Mouse (Mus musculus) hindbrain, postnatal 0 days (tissue): ENCODE measurements around the gene Kcnj9. TPM values are rescaled to one million over a fixed set of nuclear protein-coding genes. Genes with fewer than 3 reads are reported as not detected.

Source experiments
- ATAC-seq: fragments of 200-750 bp; cut with Nextera tagmentation; 2 replicates; pipeline ENCODE4 v1.8.0; 2017; ENCODE audit warnings: mild to moderate bottlenecking, moderate TSS enrichment, moderate library complexity
- DNase-seq: peaks from one replicate; pipeline ENCODE4 v3.0.0-alpha.2; 2015; ENCODE audit warnings: low spot score
- H3K27ac ChIP-seq: fragments of 300-500 bp; sonication (generic); 2 replicates; pipeline ENCODE4 v1.5.1; 2014; ENCODE audit warnings: mild to moderate bottlenecking
- H3K27me3 ChIP-seq: fragments of 300-500 bp; sonication (generic); 2 replicates; pipeline ENCODE4 v1.6.1; 2014; ENCODE audit warnings: low read length, mixed read lengths; ENCODE audit not compliant: insufficient read depth
- H3K36me3 ChIP-seq: fragments of 300-500 bp; sonication (generic); 2 replicates; pipeline ENCODE4 v1.6.1; 2014; ENCODE audit warnings: low read length, mixed read lengths; ENCODE audit not compliant: insufficient read depth
- H3K4me1 ChIP-seq: fragments of 300-500 bp; sonication (generic); 2 replicates; pipeline ENCODE4 v1.6.1; 2014; ENCODE audit warnings: antibody characterized with exemption, low read length, mixed read lengths; ENCODE audit not compliant: insufficient read depth
- H3K4me2 ChIP-seq: fragments of 300-500 bp; sonication (generic); 2 replicates; pipeline ENCODE4 v1.6.1; 2014; ENCODE audit warnings: low read depth, mild to moderate bottlenecking, low read length, moderate library complexity, mixed read lengths
- H3K4me3 ChIP-seq: fragments of 300-500 bp; sonication (generic); 2 replicates; pipeline ENCODE4 v1.5.1; 2014; ENCODE audit warnings: low read length
- H3K9ac ChIP-seq: fragments of 300-500 bp; sonication (generic); replicated peaks from 2 replicates; pipeline ENCODE4 v1.6.1; 2014; ENCODE audit warnings: mild to moderate bottlenecking, low read length, moderate library complexity, mixed read lengths
- H3K9me3 ChIP-seq: fragments of 300-500 bp; sonication (generic); 2 replicates; pipeline ENCODE4 v1.6.1; 2016; ENCODE audit warnings: low read length, mixed read lengths
- CTCF ChIP-seq: IDR thresholded peaks from 2 replicates; pipeline ENCODE4 v1.5.1; 2016; ENCODE audit warnings: antibody characterized with exemption, control low read depth, low read depth
- WGBS: fragments of 180-500 bp; shearing (Covaris S2); extraction: QIAGEN DNeasy Blood & Tissue Kit; methylation state at CpG from one replicate; pipeline ENCODE4 v1.1.7; 2014; 5-methylcytosine and 5-hydroxymethylcytosine counted together
- polyA plus RNA-seq: library from polyadenylated mRNA; unstranded; fragments of >200 nt; fragmentation: Nextera tagmentation; extraction: Ambion mirVana; gene quantifications from 2 replicates; pipeline ENCODE4 v1.2.1, GENCODE M21; 2015
- total RNA-seq: library from RNA; depleted of rRNA; stranded (reverse); fragments of >200 nt; gene quantifications from 2 replicates; pipeline ENCODE4 v1.2.3, GENCODE M21; 2014

Gene Kcnj9
- total and polyA plus RNA-seq, 2 experiments from 2014 or later, result 3.6 to 9.8 TPM

GRCm38 (mm10) chr1:172296816-172297510, 32.2 kb downstream of the Kcnj9 start:
- peak overlapping the region; percentile 53 for H3K4me2 ChIP-seq
- no peak for ATAC-seq
- TF ChIP-seq CTCF, result no peak

GRCm38 (mm10) chr1:172295751-172296197, 33.3 kb downstream of the Kcnj9 start:
- peak overlapping the region; percentile 39 for H3K4me3 ChIP-seq
- ATAC-seq, result peak; percentile 88

More at GRCm38 (mm10) chr1:172296816-172297510, 32.2 kb downstream of the Kcnj9 start:
- Histone ChIP-seq H3K36me3 (no peaks in the 10 kb centered on the region), H3K9ac (peak overlapping the region; percentile 61), H3K27ac (peak overlapping the region; percentile 87), H3K9me3 (no peaks in the 10 kb centered on the region), H3K27me3 (no peaks in the 10 kb centered on the region), H3K4me1 (peaks cover 20% of the 10 kb centered on the region), H3K4me3 (peak overlapping the region; percentile 39)
- peak; percentile 43 for DNase-seq
- 59% methylated on average over 6 of the region's 6 CpGs for WGBS

GRCm38 (mm10) chr1:172293449-172293848, 35.7 kb downstream of the Kcnj9 start:
- no peak overlapping the region for H3K4me2 ChIP-seq
- no peak overlapping the region for H3K4me3 ChIP-seq
- no peaks in the 10 kb centered on the region for H3K9me3 ChIP-seq
- H3K27me3 ChIP-seq, result no peaks in the 10 kb centered on the region
- DNase-seq, result no peak
- peak overlapping the region; percentile 87; the same call in 1 of the 2 replicates for H3K27ac ChIP-seq
- H3K36me3 ChIP-seq, result no peaks in the 10 kb centered on the region
- ATAC-seq, result no peak
- peaks cover 14% of the 10 kb centered on the region for H3K4me1 ChIP-seq
- 75% methylated on average over 11 of the region's 11 CpGs for WGBS
- TF ChIP-seq CTCF, result no peak
- no peak overlapping the region for H3K9ac ChIP-seq

More at GRCm38 (mm10) chr1:172295751-172296197, 33.3 kb downstream of the Kcnj9 start:
- Histone ChIP-seq H3K36me3 (no peaks in the 10 kb centered on the region), H3K4me1 (peaks cover 15% of the 10 kb centered on the region), H3K27ac (peak overlapping the region; percentile 87), H3K9ac (peak overlapping the region; percentile 61), H3K27me3 (no peaks in the 10 kb centered on the region), H3K9me3 (no peaks in the 10 kb centered on the region), H3K4me2 (peak overlapping the region; percentile 53)
- peak; percentile 83 for DNase-seq
- no peak for TF ChIP-seq CTCF
- 31% methylated on average over 4 of the region's 4 CpGs for WGBS

GRCm38 (mm10) chr1:172292880-172293279, 36.2 kb downstream of the Kcnj9 start:
- Histone ChIP-seq H3K36me3 (no peaks in the 10 kb centered on the region), H3K9ac (no peak overlapping the region), H3K4me2 (no peak overlapping the region), H3K4me3 (no peak overlapping the region), H3K27me3 (no peaks in the 10 kb centered on the region), H3K27ac (peak overlapping the region; percentile 48), H3K9me3 (no peaks in the 10 kb centered on the region), H3K4me1 (peaks cover 10% of the 10 kb centered on the region)
- no peak for ATAC-seq
- 95% methylated on average over 2 of the region's 2 CpGs for WGBS
- no peak for TF ChIP-seq CTCF
- DNase-seq, result no peak

GRCm38 (mm10) chr1:172289617-172289946, 39.5 kb downstream of the Kcnj9 start:
- Histone ChIP-seq H3K9ac (no peak overlapping the region), H3K27ac (no peak overlapping the region), H3K36me3 (no peaks in the 10 kb centered on the region), H3K9me3 (no peaks in the 10 kb centered on the region), H3K4me3 (no peak overlapping the region), H3K27me3 (no peaks in the 10 kb centered on the region), H3K4me1 (peaks cover 5% of the 10 kb centered on the region), H3K4me2 (no peak overlapping the region)
- ATAC-seq (no peak), DNase-seq (no peak)
- no peak for TF ChIP-seq CTCF
- WGBS, result 95% methylated on average over 3 of the region's 3 CpGs

GRCm38 (mm10) chr1:172288900-172289616, 40.1 kb downstream of the Kcnj9 start:
- no peak overlapping the region for H3K4me2 ChIP-seq
- no peak overlapping the region for H3K27ac ChIP-seq
- no peak for TF ChIP-seq CTCF
- H3K9ac ChIP-seq, result no peak overlapping the region
- no peak for ATAC-seq
- DNase-seq, result no peak
- H3K4me3 ChIP-seq, result no peak overlapping the region
- peaks cover under 1% of the 10 kb centered on the region; the same call in 1 of the 2 replicates for H3K4me1 ChIP-seq
- no peaks in the 10 kb centered on the region for H3K27me3 ChIP-seq
- no peaks in the 10 kb centered on the region for H3K36me3 ChIP-seq
- WGBS, result 89% methylated on average over 11 of the region's 11 CpGs
- no peaks in the 10 kb centered on the region for H3K9me3 ChIP-seq

GRCm38 (mm10) chr1:172286740-172287139, 42.4 kb downstream of the Kcnj9 start:
- Histone ChIP-seq H3K36me3 (no peaks in the 10 kb centered on the region), H3K4me1 (no peaks in the 10 kb centered on the region; the same call in 1 of the 2 replicates), H3K27me3 (no peaks in the 10 kb centered on the region), H3K4me3 (no peak overlapping the region), H3K9me3 (no peaks in the 10 kb centered on the region), H3K4me2 (no peak overlapping the region), H3K27ac (no peak overlapping the region), H3K9ac (no peak overlapping the region)
- ATAC-seq (no peak), DNase-seq (no peak)
- no peak for TF ChIP-seq CTCF
- 69% methylated on average over 5 of the region's 5 CpGs for WGBS
